32 mouse cellular contexts compared by ENCODE assay signal in the genomic region with DNA sequence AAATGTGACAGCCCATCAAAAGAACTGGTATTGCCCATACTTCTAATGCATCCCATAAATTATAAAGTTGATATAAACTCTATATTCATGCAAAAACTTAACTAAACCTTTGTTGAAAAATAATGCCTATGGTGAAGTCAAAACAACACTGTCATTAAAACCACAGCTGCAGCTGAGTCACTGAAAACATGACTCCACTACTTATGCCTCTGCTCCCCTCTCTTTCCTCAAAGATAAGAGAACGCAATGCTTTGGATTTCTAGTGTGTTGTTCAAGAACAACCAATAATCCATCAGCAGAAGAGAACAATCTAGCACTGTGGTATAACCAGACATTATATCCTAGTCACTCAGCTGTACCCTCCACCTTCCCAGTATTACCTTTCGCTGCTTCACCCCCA. TPM values are rescaled to one million over a fixed set of nuclear protein-coding genes. Genes with fewer than 3 reads are reported as not detected.
"Had no signal": no experiment of that assay in that cellular context is flagged by ENCODE, and none has a peak within 500 bp of the region (broad histone marks: within the 10 kb centered on the region; RNA-seq: fewer than 3 reads in every experiment).

No protein-coding gene starts in this region.

- H3K27me3 ChIP-seq: heart, embryonic 12.5 days; hindbrain, embryonic 12.5 days; intestine, embryonic 15.5 days; limb, embryonic 12.5 days; liver, embryonic 13.5 days had no signal

- H3K4me2 ChIP-seq: heart, embryonic 12.5 days; hindbrain, embryonic 12.5 days; hindbrain, embryonic 14.5 days; intestine, embryonic 15.5 days; limb, embryonic 12.5 days; liver, embryonic 11.5 days; liver, embryonic 13.5 days had no signal

- H3K36me3 ChIP-seq: intestine, embryonic 15.5 days had no signal

- H3K4me1 ChIP-seq: heart, embryonic 10.5 days; heart, embryonic 12.5 days; hindbrain, embryonic 12.5 days; intestine, embryonic 15.5 days; limb, embryonic 10.5 days; limb, embryonic 12.5 days; liver, embryonic 13.5 days had no signal

- H3K4me3 ChIP-seq: gastrocnemius, adult 2 months; heart, embryonic 10.5 days; heart, embryonic 12.5 days; hindbrain, embryonic 12.5 days; intestine, embryonic 15.5 days; layer of hippocampus, adult 2 months; left cerebral cortex, adult 2 months; limb, embryonic 10.5 days; limb, embryonic 12.5 days; liver, embryonic 13.5 days had no signal

- H3K27ac ChIP-seq: gastrocnemius, adult 2 months; heart, embryonic 10.5 days; hindbrain, embryonic 12.5 days; hindbrain, embryonic 14.5 days; intestine, embryonic 15.5 days; layer of hippocampus, adult 2 months; left cerebral cortex, adult 2 months; limb, embryonic 10.5 days; limb, embryonic 12.5 days; liver, embryonic 13.5 days had no signal

- H3K9ac ChIP-seq: heart, embryonic 12.5 days; hindbrain, embryonic 12.5 days; hindbrain, embryonic 14.5 days; intestine, embryonic 15.5 days; limb, embryonic 12.5 days; liver, embryonic 13.5 days had no signal

- ATAC-seq: hindbrain, embryonic 16.5 days; inflammation-experienced regulatory T-cells, adult 6 months; intestine, embryonic 15.5 days; intestine, postnatal 0 days had no signal

- DNase-seq: gastrocnemius, adult 2 months; gastrocnemius, postnatal 10 days; gastrocnemius, postnatal 25 days; heart, adult 18-20 months; heart, postnatal 10 days; kidney, adult 18-20 months; kidney, adult 8-10 months; kidney, postnatal 10 days; kidney, postnatal 25 days; kidney, postnatal 4 days; liver; liver, embryonic 13.5 days had no signal

- H3K9me3 ChIP-seq: heart, embryonic 10.5 days; heart, embryonic 12.5 days; hindbrain, embryonic 12.5 days; intestine, embryonic 15.5 days; limb, embryonic 10.5 days; limb, embryonic 12.5 days; liver, embryonic 13.5 days had no signal

RNA-seq across cellular contexts. Expression of a gene that starts 8.0 kb away (rescaled TPM):
- total RNA-seq: gastrocnemius, adult 2 months; gastrocnemius, postnatal 25 days; granulocyte monocyte progenitor cell, adult 5-6 weeks; heart, adult 18-20 months; heart, adult 8-10 months; heart, postnatal 10 days; heart, postnatal 25 days; hematopoietic stem cell, adult 5-6 weeks; layer of hippocampus, postnatal 25 days had no signal
- polyA plus RNA-seq: heart, embryonic 10.5 days; heart, embryonic 12.5 days; heart, embryonic 14.5 days; hindbrain, embryonic 16.5 days; inflammation-experienced regulatory T-cells, adult 6 months; intestine, embryonic 15.5 days; intestine, postnatal 0 days; kidney, embryonic 16.5 days; limb, embryonic 12.5 days; liver, embryonic 11.5 days; liver, embryonic 13.5 days had no signal
